Mouse (Mus musculus) heart, postnatal 25 days (tissue): ENCODE data around the gene Tmem131l. TPM values are rescaled to one million over a fixed set of nuclear protein-coding genes. Genes with fewer than 3 reads are reported as not detected.
A peak's percentile ranks its signal among the peaks of the same experiment; 100 is the strongest.

Experiments used
- DNase-seq: peaks from one replicate; pipeline ENCODE4 v3.0.0; 2022; ENCODE audit warnings: low spot score
- intact Hi-C: fragments of 180-260 bp; cut with DNase I; formaldehyde crosslinking; loops from one replicate; pipeline ENCODE4 v1.15.1; 2025
- total RNA-seq, 2 experiments: library from RNA; stranded (reverse); gene quantifications; 2 replicates each; pipeline ENCODE4 v1.2.3; 2021

The Tmem131l gene
- total RNA-seq, 2 experiments from 2014 or later, result 19.4 to 20.8 TPM

GRCm38 (mm10) chr3:84059676-84060075 is 19.7 kb upstream of the Tmem131l start:
- intact Hi-C loops, result no loop called here
- DNase-seq, result no peak

GRCm38 (mm10) chr3:84059261-84059660 is 19.3 kb upstream of the Tmem131l start:
- DNase-seq, result no peak
- intact Hi-C loops, result no loop called here

GRCm38 (mm10) chr3:84048729-84049175 is 8.8 kb upstream of the Tmem131l start:
- intact Hi-C loops, result no loop called here

GRCm38 (mm10) chr3:84046206-84046605 is 6.2 kb upstream of the Tmem131l start:
- no peak for DNase-seq
- intact Hi-C loops, result no loop called here

More at GRCm38 (mm10) chr3:84048729-84049175, 8.8 kb upstream of the Tmem131l start:
- DNase-seq, result peak; percentile 19

- no peak for DNase-seq
- intact Hi-C loops, result loop anchor here (2.0 to 5.0 kb wide), 3 partner anchors 81 to 271 kb away; partner anchors contain the start of gene Mnd1
Measured at GRCm38 (mm10) chr3:84041739-84042138, 1.8 kb upstream of the Tmem131l start.

GRCm38 (mm10) chr3:84040476-84041082 is 604 bp upstream of the Tmem131l start:
- DNase-seq, result peak; percentile 39
- intact Hi-C loops, result loop anchor here (2.0 to 5.0 kb wide), 3 partner anchors 82 to 272 kb away; partner anchors contain the start of gene Mnd1

- intact Hi-C loops, result loop anchor here (2.0 to 5.0 kb wide), 2 partner anchors 42 to 92 kb away; no protein-coding TSS in a partner anchor
- DNase-seq, result peak; percentile 31
Measured at GRCm38 (mm10) chr3:84038981-84039645, 862 bp downstream of the Tmem131l start.

GRCm38 (mm10) chr3:84038126-84038525 is 1.8 kb downstream of the Tmem131l start:
- no peak for DNase-seq
- intact Hi-C loops, result loop anchor here (2.0 to 5.0 kb wide), 2 partner anchors 41 to 91 kb away; no protein-coding TSS in a partner anchor

- intact Hi-C loops, result loop anchor here (5.0 kb wide), 1 partner anchor 40 kb away; no protein-coding TSS in a partner anchor
- no peak for DNase-seq
Measured at GRCm38 (mm10) chr3:84037536-84037935, 2.4 kb downstream of the Tmem131l start.

GRCm38 (mm10) chr3:84036866-84037265 is 3.1 kb downstream of the Tmem131l start:
- intact Hi-C loops, result loop anchor here (5.0 kb wide), 1 partner anchor 40 kb away; no protein-coding TSS in a partner anchor
- DNase-seq, result no peak

- no peak for DNase-seq
- intact Hi-C loops, result loop anchor here (5.0 kb wide), 1 partner anchor 39 kb away; no protein-coding TSS in a partner anchor
Measured at GRCm38 (mm10) chr3:84035728-84036364, 4.1 kb downstream of the Tmem131l start.

GRCm38 (mm10) chr3:84034115-84034780 is 5.7 kb downstream of the Tmem131l start:
- DNase-seq, result no peak
- intact Hi-C loops, result no loop called here

GRCm38 (mm10) chr3:84032933-84033730 is 6.8 kb downstream of the Tmem131l start:
- intact Hi-C loops, result no loop called here
- DNase-seq, result no peak

GRCm38 (mm10) chr3:84032419-84032818 is 7.6 kb downstream of the Tmem131l start:
- DNase-seq, result no peak
- intact Hi-C loops, result no loop called here

- no peak for DNase-seq
- intact Hi-C loops, result no loop called here
Measured at GRCm38 (mm10) chr3:84031216-84031615, 8.8 kb downstream of the Tmem131l start.

- DNase-seq, result no peak
- intact Hi-C loops, result no loop called here
Measured at GRCm38 (mm10) chr3:84028968-84029367, 11.0 kb downstream of the Tmem131l start.

GRCm38 (mm10) chr3:84027691-84028159 is 12.2 kb downstream of the Tmem131l start:
- intact Hi-C loops, result no loop called here
- no peak for DNase-seq

GRCm38 (mm10) chr3:84024512-84025072 is 15.4 kb downstream of the Tmem131l start:
- DNase-seq, result no peak
- intact Hi-C loops, result no loop called here

GRCm38 (mm10) chr3:84022723-84023122 is 17.3 kb downstream of the Tmem131l start:
- no peak for DNase-seq
- intact Hi-C loops, result no loop called here
